Mouse (Mus musculus) G1E-ER4 (cell line): ENCODE data around the gene Itpr1. TPM values are rescaled to one million over a fixed set of nuclear protein-coding genes. Genes with fewer than 3 reads are reported as not detected.

ENCODE experiments used
- GATA1 ChIP-seq: IDR thresholded peaks from one replicate; pipeline ENCODE4 v1.8.0; 2012; ENCODE audit warnings: low read length, inconsistent platforms
- polyA plus RNA-seq: library from polyadenylated mRNA; stranded (reverse); fragments of >175 nt; gene quantifications from 2 replicates; pipeline ENCODE4 v1.2.3, GENCODE M21; 2012

Gene Itpr1
- polyA plus RNA-seq, 1 experiment, result 6.0 TPM

DNA sequence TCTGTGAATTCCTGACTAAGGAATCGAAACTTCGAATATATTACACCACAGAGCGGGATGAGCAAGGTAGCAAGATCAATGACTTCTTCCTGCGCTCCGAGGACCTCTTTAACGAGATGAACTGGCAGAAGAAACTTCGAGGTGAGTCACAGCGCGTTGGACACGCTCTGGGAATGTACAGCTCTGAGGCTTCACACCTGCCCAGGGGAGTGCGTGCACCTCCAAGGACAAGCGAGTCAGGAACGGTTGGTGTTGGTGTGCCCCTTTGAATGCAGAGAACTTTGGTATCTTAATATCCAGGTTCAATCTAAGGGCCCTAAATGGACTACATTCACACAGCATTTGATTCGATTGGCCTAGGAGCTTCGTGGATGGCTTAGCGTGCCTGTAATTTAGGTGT is 280.9 kb downstream of the Itpr1 start:
- no peak for TF ChIP-seq GATA1

- no peak for TF ChIP-seq GATA1
These were observed 281.4 kb downstream of the Itpr1 start for GRCm38 (mm10) chr6:108494185-108494804.

GRCm38 (mm10) chr6:108494994-108495393 is 282.1 kb downstream of the Itpr1 start:
- TF ChIP-seq GATA1, result no peak

- TF ChIP-seq GATA1, result no peak
These were observed 285.2 kb downstream of the Itpr1 start for GRCm38 (mm10) chr6:108498070-108498469.

GRCm38 (mm10) chr6:108503651-108504050 is 290.8 kb downstream of the Itpr1 start:
- TF ChIP-seq GATA1, result no peak

- TF ChIP-seq GATA1, result no peak
These were observed 291.8 kb downstream of the Itpr1 start for GRCm38 (mm10) chr6:108504717-108505116.

GRCm38 (mm10) chr6:108506161-108506560 is 293.3 kb downstream of the Itpr1 start:
- TF ChIP-seq GATA1, result no peak

- no peak for TF ChIP-seq GATA1
These were observed 294.4 kb downstream of the Itpr1 start for GRCm38 (mm10) chr6:108507337-108507736.

DNA sequence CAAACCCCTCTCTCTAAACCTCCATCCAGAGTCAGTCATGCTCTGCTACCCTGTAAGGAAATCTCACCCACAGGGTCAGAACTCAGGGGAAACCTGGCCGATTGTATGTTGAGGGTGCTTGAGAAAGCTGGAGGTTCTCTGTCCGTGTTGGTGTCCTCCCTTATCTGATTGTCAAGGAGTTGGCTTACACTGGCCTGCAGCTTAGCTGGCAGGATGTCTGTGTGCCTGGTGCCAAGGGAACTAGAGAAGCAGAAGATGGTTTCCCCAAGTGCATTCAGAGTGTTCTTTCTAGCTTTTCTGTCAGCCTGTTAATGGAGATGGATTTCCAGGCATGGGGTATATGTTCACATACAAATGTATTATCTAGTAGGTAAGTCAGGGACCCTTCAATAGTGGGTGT is 296.4 kb downstream of the Itpr1 start:
- no peak for TF ChIP-seq GATA1

DNA sequence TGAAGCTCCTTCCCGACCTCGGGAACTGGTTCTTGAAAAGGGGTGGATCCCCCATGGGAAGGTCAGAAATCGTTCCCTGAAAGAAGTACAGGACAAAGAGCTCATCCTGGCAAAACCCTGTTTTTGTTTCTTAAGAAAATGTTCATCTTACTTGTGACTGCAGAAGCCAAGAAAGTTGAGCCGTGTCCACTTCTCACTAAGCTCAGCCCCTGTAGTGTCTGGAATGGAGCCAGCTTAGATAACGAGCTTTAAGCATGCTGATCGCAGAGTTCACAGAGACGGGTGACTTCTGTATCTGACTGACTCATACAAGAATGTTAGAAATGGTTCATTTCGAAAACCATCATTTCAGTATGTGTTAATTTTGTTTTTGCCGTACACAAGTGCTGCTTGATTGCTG is 297.2 kb downstream of the Itpr1 start:
- no peak for TF ChIP-seq GATA1

GRCm38 (mm10) chr6:108512097-108512496 is 299.2 kb downstream of the Itpr1 start:
- no peak for TF ChIP-seq GATA1

- TF ChIP-seq GATA1, result no peak
These were observed 300.1 kb downstream of the Itpr1 start for GRCm38 (mm10) chr6:108512994-108513393.

DNA sequence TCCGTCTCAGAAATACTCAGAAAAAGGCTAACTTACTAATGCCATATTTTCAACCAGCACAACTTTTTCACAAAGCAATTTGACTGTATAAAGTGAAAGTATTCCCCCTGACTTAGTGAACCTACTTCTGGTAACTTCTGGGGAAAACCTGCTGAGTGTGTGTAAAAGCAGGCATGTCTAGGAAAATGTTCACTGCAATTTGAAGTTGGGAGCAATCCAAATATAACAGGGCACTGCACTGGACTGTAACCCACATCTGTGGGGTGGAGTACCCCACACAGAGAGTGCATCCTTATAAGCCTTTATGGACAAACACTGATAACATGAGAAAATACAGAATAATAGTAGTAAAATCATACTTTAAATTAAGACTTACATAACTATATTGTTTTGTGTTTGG is 303.4 kb downstream of the Itpr1 start:
- no peak for TF ChIP-seq GATA1

- no peak for TF ChIP-seq GATA1
These were observed 304.5 kb downstream of the Itpr1 start for GRCm38 (mm10) chr6:108517241-108517981.

DNA sequence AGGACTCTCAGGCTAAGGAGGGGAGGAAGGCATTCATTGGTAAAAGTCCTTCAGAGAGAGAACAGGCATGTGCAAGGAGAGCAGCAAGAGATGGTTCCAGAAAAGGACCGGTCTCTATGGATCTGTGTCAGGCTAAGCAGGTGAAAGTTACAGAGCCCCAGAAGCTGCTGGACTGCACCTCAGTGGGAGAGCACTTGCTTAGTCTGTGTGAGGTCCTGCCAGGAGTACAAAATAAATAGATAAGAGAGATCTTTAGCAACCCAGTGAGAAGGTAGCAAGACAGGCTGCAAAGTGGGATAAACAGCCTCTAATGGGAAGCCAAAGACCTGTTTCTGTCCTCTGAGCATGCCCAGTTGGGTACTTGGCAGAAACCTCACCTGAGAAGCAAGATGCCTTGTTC is 305.1 kb downstream of the Itpr1 start:
- no peak for TF ChIP-seq GATA1

DNA sequence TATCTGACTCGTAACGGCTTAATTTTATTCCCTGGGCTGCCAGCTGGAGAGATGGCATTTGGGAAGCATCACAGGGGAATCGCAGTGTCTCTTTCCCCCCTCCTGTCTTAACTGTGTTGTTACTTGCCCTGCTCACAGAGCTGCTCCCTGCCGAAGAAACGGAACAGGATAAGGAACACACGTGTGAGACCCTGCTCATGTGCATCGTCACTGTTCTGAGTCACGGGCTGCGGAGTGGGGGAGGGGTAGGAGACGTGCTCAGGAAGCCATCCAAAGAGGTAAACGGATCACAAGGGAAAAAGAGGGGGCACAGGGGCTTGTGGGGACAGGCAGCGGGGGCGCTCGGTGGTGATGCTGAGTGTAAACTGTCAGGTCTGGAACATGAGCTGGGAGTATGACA is 305.7 kb downstream of the Itpr1 start:
- TF ChIP-seq GATA1, result no peak

DNA sequence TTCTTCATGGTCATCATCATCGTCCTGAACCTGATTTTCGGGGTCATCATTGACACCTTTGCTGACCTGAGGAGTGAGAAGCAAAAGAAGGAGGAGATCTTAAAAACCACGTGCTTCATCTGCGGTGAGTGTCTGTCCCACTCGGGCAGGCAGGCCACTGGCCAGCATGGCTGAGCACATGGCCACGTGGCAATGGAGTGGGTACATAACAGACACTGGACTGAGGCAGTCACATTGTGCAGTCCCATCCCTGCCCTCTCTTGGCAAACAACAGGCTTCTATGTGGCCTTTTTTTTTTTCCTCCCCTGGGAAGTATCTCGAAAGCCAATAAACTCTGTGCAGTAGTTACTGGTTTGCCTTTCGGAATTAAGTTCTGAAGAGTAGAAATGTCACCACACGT is 306.4 kb downstream of the Itpr1 start:
- TF ChIP-seq GATA1, result no peak

DNA sequence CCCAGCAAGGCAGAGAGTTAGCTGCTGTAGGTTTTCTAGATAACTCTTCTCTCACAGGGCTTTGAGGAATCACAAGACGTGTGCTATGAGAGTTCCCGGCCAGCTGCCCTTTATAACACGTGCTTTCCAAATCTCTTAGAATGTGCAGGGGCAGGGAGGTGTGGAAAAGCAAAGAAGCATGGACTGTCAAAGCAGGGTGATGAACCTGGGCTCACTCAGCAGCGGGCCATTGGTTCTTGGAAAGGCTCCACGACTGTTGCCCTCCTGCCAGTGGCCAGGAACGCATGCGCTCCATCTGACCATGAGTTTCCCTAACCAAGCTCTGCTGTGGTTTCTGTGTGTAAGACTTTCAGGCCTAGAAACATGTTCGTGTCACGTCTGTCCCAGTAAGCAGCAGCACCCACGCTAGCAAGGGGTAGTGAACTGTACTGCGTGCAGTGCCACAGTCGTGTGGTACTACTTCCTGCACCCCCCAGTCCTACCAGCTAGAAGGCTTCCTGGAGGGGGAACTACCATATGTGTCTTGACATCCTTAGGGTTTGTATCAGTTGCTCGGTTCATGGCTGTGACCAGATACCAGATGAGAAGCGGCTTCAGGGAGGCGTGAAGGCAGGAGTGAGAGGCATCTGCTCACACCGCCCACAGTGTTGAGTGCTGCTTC is 311.2 kb downstream of the Itpr1 start:
- TF ChIP-seq GATA1, result no peak
